Comparison of ENCODE assay signal across 8 mouse cellular contexts in the genomic region with DNA sequence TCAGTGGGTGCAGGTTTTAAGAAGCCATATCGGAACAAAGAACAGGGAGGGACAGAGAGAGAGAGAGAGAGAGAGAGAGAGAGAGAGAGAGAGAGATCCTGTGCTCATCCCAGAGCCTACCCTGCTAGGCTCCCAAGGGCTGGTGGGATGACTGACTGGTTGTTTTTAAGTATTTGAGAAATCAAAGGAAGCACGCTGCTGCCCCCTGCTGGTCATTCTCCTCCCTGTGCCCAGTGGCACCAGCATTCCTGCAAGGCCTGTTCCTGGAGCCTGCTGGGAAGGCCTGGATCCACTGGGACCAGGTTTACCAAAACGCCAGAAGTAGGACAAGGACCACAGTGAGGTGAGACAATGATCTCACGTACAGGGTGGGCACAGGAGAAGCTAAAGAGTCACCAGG. TPM values are rescaled to one million over a fixed set of nuclear protein-coding genes. Genes with fewer than 3 reads are reported as not detected.
DNase-seq lines count a peak whose midpoint lies in the region; ATAC-seq lines count a peak whose summit lies in the region.

No protein-coding gene starts in this region.

- no peak for ATAC-seq in CD4-positive, CD25-positive, alpha-beta regulatory T cell, adult 4 months
- ATAC-seq in erythroblast, adult 5-6 weeks (replicated peaks; ENCODE audit: low FRiP score, poor library complexity, severe bottlenecking): 0 out of 2 replicates have a peak, but pooled peaks have one; percentile 34

- DNase-seq in CD4-positive, CD25-positive, alpha-beta regulatory T cell, adult 2 months (ENCODE audit: low read depth, low spot score): peak; percentile 66
- peak; percentile 97 for DNase-seq in brain, adult 2 months (ENCODE audit: low read depth, low spot score)
- peak; percentile 84 to 92 for DNase-seq in heart, postnatal 14 days
- DNase-seq in layer of hippocampus, postnatal 36 days: peak; percentile 91 to 92
- DNase-seq in mesoderm, embryonic 11.5 days (ENCODE audit: low read depth, low spot score): peak; percentile 93
- peak; percentile 25 to 26 for DNase-seq in spleen, postnatal 36 days (ENCODE audit: low spot score in 2 of 2)

- intact Hi-C loops in heart, postnatal 14 days (cut with DNase I): loop anchor here (1.0 to 5.0 kb wide), 6 partner anchors 45 to 648 kb away; no protein-coding TSS in a partner anchor

RNA-seq across cellular contexts. Expression of a gene that starts 26.7 kb away (rescaled TPM):
- not detected for polyA plus RNA-seq in CD4-positive, CD25-positive, alpha-beta regulatory T cell, adult 4 months (2017; shearing (Covaris generic))
- not detected in 2 replicates for total RNA-seq in erythroblast, adult 5-6 weeks (2015; ENCODE audit: low replicate concordance)
- 0.28 TPM in 1 of 2 replicates, not detected in the other for total RNA-seq in erythroblast, adult 5-6 weeks (2017; ENCODE audit: low replicate concordance)
- 1 to 10 TPM; 3.2 to 3.6 TPM for total RNA-seq in heart, postnatal 14 days (2021)
- 10 to 100 TPM; 14.5 to 18.0 TPM for total RNA-seq in layer of hippocampus, postnatal 36 days (2021)

RNA-seq across cellular contexts. Expression of a gene that starts 46.2 kb away (rescaled TPM):
- polyA plus RNA-seq in CD4-positive, CD25-positive, alpha-beta regulatory T cell, adult 4 months (2017; shearing (Covaris generic)): not detected
- total RNA-seq in erythroblast, adult 5-6 weeks (2015; ENCODE audit: low replicate concordance): not detected in 2 replicates
- total RNA-seq in erythroblast, adult 5-6 weeks (2017; ENCODE audit: low replicate concordance): not detected in 2 replicates
- not detected for total RNA-seq in heart, postnatal 14 days (2021)
- 1 to 10 TPM; 2.8 to 3.6 TPM for total RNA-seq in layer of hippocampus, postnatal 36 days (2021)

RNA-seq across cellular contexts. Expression of a gene that starts 48.0 kb away (rescaled TPM):
- polyA plus RNA-seq in CD4-positive, CD25-positive, alpha-beta regulatory T cell, adult 4 months (2017; shearing (Covaris generic)): 10 to 100 TPM; 19.5 to 24.0 TPM
- total RNA-seq in erythroblast, adult 5-6 weeks (2015; ENCODE audit: low replicate concordance): 8.2 and 16.9 TPM in 2 replicates
- total RNA-seq in erythroblast, adult 5-6 weeks (2017; ENCODE audit: low replicate concordance): 3.2 and 7.5 TPM in 2 replicates
- total RNA-seq in heart, postnatal 14 days (2021): 10 to 100 TPM; 41.5 to 44.7 TPM
- 10 to 100 TPM; 34.6 to 36.3 TPM for total RNA-seq in layer of hippocampus, postnatal 36 days (2021)

Comparison
In these comparisons a context has a peak if more than half of its experiments do, and no peak if none do; other contexts are left out.
1. DNase-seq: peak in every context shown above with its lines; median percentile 97 in brain, adult 2 months; 93 in mesoderm, embryonic 11.5 days; 92 in layer of hippocampus, postnatal 36 days; 88 in heart, postnatal 14 days; 66 in CD4-positive, CD25-positive, alpha-beta regulatory T cell, adult 2 months; 26 in spleen, postnatal 36 days.